Mouse (Mus musculus) mouse trophoblast stem cell (cell line): ENCODE results near the gene Plch2.
"Not testable (repeated sequence)": the region's sequence is repeated elsewhere in the genome, so short reads cannot be mapped to it uniquely, and the experiment has no call there.

Experiments
- in situ Hi-C, 2 experiments: fragments of 300-500 bp; cut with MseI, MboI; formaldehyde crosslinking; loops; 2 replicates in 1 of 2; 3 replicates in 1 of 2; pipeline ENCODE4 v1.15.1; 2025

Gene Plch2

DNA sequence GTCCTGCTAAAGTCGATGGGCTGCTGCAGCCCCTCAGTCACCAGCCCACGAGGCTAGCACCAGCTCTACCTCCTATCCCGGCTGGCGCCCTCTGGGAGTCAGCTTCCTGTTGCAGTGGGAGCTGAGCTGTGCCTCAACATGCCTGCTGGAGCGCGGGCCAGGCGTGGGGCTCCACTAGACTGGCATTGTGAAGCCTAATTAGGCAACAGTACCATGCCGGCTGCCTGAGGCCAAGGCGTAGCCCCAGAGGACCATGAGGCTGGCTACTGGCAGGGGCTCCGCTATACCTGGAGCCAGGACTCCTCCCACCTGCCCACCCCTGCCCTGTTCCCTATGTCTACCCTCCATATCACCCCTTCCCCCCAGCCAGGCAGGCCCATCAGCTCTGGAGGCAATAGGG lies at the start of gene Plch2:
Plch2 (minus strand) TSS at position 61 of the 400 bp plus-strand sequence.
- in situ Hi-C loops, result no loop called here

DNA sequence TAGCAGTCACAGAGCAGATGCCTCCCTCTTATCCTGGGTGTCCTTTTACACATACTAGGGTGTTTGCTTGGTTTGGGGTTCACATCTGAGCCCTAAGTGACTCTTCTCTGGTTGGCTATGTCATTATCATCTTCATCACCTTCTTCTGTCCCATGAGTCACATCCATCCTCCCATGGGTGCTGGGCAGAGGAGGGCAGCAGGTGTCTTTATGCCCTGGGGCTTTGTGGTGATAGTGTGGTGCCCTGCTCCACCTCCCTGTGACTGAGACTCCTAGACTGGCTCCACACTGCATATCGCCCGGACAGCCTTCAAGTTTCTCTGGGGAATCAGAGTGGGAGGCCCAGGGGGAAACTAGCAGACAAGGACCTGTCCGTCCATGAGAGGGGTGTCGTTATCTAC lies 42.0 kb upstream of the Plch2 start:
- in situ Hi-C loops, result loop anchor here in 1 of 2 experiments (5.0 kb wide), 1 partner anchor 149 kb away; the partner anchor contains the start of gene Faap20

DNA sequence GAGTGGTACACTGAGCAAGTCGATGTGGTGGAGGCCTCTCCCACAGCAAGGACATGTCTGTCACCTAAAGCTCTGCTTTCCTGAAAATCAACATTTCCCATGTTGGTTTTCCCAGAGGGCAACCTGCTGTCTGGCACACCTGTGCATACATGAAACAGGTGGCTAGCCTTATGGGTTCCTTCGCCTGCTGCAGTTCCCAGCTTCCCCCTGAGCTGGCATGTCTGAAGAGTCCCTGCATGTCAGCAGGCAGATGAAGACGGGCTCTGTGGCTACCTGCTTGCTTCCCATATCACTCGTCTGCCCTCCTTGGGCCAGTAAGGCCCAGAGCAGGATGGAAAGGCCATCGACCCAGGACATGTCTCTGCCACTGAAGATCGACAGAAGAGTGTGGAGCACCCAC lies 40.9 kb upstream of the Plch2 start:
- in situ Hi-C loops, result loop anchor here in 1 of 2 experiments (5.0 kb wide), 1 partner anchor 150 kb away; the partner anchor contains the start of gene Faap20

- in situ Hi-C loops, result loop anchor here in 1 of 2 experiments (5.0 kb wide), 1 partner anchor 151 kb away; the partner anchor contains the start of gene Faap20
Measured at GRCm38 (mm10) chr4:155095967-155096366, 39.4 kb upstream of the Plch2 start.

DNA sequence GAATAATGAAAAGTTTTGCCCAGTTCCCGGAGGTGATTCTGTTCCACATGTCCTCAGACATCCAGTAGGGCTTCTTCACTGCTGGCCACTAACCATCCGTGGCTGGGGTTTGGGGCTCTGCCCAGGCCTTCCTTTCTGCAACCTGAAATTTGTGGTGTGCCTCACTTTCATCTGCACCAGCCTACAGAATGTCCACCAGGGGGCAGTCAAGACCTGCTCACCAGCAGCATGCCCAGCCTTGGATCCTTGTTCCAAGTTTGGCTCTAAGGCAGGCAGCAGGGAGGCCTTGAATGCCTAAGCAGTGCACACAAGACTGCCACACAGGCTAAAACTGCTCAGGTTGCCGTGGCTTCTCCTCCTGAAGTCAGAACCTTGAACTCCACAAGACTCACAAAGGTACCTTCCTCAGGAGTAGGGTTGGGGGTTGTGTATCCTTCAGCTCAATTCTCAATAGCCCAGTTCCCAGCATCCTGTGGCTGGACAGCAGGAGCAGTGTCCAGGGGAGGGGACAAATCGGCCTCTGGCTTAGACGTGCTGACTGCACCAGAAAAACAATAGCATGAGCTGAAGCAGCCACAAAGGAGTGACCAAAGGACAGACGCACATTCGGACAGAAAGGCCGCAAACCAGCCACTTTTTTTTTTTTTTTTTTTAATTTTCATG lies 38.8 kb upstream of the Plch2 start:
- in situ Hi-C loops, result loop anchor here in 1 of 2 experiments (5.0 kb wide), 1 partner anchor 152 kb away; the partner anchor contains the start of gene Faap20

- in situ Hi-C loops, result loop anchor here in 1 of 2 experiments (5.0 kb wide), 1 partner anchor 153 kb away; the partner anchor contains the start of gene Faap20
Measured at GRCm38 (mm10) chr4:155094565-155094964, 38.0 kb upstream of the Plch2 start.

- in situ Hi-C loops, result loop anchor here in 1 of 2 experiments (5.0 kb wide), 1 partner anchor 154 kb away; the partner anchor contains the start of gene Faap20
Measured at GRCm38 (mm10) chr4:155093431-155094149, 37.0 kb upstream of the Plch2 start.

- in situ Hi-C loops, result loop anchor here in 1 of 2 experiments (5.0 kb wide), 1 partner anchor 154 kb away; the partner anchor contains the start of gene Faap20
Measured at GRCm38 (mm10) chr4:155092718-155093430, 36.3 kb upstream of the Plch2 start.

- in situ Hi-C loops, result loop anchor here in 1 of 2 experiments (5.0 kb wide), 1 partner anchor 156 kb away; the partner anchor contains the start of gene Faap20
Measured at GRCm38 (mm10) chr4:155090688-155091449, 34.3 kb upstream of the Plch2 start.

GRCm38 (mm10) chr4:155090147-155090546 lies 33.6 kb upstream of the Plch2 start:
- in situ Hi-C loops, result loop anchor here in 1 of 2 experiments (5.0 kb wide), 1 partner anchor 157 kb away; the partner anchor contains the start of gene Faap20

DNA sequence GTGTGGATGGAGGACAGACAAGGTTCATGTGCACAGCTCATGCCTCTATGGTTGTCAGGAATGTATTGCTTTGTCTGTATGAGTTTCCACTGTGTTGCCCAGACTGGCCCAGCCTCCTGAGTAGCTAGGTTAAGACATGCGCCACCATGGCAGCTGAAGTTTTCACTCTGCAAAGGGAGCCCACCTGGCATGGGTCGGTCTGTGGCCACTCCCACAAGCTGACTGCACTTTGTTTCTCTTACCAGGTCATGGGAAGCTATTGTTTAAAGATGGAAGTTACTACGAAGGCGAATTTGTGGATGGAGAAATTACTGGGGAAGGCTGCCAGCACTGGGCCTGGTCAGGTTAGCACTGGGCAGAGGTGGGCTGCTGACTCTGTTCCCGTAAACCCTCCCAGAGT lies 32.7 kb upstream of the Plch2 start:
- in situ Hi-C loops, result no loop called here

DNA sequence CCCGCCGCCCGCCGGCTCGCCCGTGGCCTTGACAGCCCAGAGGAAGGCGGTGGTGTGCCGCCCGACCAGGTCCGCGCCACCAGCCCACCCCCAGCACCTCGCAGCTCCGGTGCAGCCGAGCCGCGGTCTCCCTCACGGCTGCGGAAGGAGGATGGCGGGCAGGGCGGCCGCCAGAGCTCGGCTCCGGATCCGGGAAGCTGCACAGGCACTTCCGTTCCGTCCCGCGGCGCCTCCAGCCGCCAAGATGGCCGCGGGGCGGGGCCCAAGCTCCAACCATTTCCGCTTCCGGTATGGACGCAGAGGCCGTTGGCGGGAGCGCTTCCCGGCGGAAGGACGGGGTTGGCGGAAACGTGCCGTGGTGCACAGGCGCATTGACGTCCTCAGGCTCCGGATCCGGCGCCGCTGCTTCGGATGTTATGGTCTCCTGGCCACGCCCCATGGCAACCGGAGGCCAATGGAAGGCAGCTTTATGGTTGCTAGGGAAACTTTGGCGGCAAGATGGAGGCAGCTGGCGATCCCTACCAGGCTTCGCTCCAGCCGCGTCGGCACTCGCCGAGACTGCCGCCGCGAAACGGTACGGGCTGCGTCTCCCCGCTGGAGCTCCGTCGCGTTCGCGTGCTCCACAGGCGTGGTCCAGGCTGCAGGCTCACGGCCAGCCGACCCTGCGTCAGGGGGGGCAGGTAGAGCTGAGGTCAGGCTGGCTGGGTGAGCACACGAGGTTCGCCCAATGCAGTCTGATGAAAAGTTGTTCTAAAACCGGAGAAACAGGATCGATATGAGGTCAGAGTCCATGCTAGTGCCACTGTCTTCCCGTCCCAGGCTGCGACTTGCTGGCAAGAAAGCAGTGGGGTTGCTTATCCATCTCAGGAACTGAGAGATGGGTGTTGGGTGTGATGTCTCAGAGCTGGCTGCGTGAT lies 29.8 kb upstream of the Plch2 start, which contains the start of the genes Rer1 and Morn1:
Rer1 (minus strand) TSS at position 275 of the 917 bp plus-strand sequence.
Morn1 (plus strand) TSS at position 470 of the 917 bp plus-strand sequence.
- in situ Hi-C loops, result no loop called here

GRCm38 (mm10) chr4:155085206-155086107 lies 28.9 kb upstream of the Plch2 start:
- in situ Hi-C loops, result no loop called here

- in situ Hi-C loops, result no loop called here
Measured at GRCm38 (mm10) chr4:155084351-155084750, 27.8 kb upstream of the Plch2 start.

GRCm38 (mm10) chr4:155083553-155083952 lies 27.0 kb upstream of the Plch2 start:
- in situ Hi-C loops, result no loop called here

DNA sequence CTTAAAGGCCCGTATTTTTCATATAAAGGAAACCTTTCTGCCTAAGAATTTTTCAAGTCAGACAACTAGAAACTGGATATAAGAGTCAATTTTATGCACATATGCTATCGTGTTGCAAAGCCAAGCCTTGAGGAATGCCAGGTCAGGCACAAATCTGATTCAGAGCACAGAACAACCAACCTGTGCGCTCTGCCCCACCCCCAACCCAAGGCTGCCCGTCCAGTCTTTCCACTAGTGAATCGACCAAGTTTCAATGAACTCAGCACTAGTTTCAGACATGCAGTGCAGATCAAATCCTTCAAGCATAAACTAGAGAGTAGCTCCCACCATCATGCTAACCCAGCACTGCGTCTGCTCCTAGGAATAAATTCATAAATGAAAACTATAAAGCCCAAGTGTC lies 23.1 kb upstream of the Plch2 start:
- in situ Hi-C loops, result no loop called here

- in situ Hi-C loops, result not testable (repeated sequence)
Measured at GRCm38 (mm10) chr4:155078808-155079207, 22.2 kb upstream of the Plch2 start.

DNA sequence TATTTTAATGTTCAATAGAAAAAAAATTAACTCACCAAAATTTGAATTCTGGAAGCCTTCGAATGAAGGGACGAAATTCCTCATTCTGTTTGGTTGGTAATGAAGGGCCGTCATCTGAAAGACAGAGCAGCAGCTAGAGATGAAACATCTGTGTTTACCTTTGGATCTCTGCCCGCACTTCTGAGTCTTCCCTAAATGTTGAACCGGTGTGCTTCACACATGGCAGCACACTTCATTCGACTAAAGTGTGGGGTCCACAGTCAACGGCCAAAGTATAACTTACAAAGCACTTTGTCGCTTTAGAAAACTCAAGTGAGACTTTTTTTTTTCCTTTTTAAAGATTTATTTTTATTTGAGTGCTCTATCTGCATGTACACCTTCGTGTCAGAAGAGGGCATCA lies 20.1 kb upstream of the Plch2 start:
- in situ Hi-C loops, result no loop called here
